Mouse (Mus musculus): Measurements from ENCODE around the gene Serpina10.
"Not testable (repeated sequence)": the region's sequence is repeated elsewhere in the genome, so short reads cannot be mapped to it uniquely, and the experiment has no call there.

Gene Serpina10

DNA sequence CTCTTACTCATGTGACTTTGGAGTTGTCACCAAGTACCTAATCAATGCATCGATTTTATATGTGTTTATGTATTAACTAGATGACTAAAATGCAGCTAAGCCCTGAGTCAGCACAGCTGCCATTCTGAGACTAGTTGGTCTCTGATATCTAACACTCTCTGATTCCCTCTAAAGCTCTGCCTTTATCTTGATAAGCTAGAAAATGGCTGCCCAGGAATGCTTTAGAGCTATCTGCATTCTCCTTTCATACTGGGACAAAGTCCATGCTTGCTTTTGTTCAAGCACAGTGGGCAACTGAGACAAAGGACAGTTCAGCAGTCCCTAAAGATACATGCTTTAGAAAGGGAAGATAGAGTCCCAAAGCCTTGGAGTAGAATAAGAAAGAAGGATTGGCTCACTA is 16.1 kb downstream of the Serpina10 start:
- DNase-seq: no peak

DNA sequence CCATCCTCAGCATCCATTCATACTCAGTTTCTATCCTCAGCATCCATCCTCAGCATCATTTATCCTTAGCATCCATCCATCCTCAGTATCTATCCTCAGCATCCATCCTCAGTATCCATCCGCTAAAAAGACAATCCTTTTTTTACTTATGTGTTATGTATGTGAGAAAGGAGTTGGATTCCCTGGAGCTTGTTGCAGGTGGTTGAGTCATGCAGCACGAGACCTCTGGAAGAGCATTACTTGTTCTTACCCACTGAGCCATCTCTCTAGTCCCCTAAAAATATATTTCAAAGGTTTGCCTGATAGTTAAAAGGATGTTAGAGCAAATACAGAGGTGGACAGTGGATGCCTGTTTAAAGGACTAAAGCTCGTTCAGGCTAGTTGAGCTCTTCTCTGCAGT is 29.4 kb downstream of the Serpina10 start:
- no peak for DNase-seq

DNA sequence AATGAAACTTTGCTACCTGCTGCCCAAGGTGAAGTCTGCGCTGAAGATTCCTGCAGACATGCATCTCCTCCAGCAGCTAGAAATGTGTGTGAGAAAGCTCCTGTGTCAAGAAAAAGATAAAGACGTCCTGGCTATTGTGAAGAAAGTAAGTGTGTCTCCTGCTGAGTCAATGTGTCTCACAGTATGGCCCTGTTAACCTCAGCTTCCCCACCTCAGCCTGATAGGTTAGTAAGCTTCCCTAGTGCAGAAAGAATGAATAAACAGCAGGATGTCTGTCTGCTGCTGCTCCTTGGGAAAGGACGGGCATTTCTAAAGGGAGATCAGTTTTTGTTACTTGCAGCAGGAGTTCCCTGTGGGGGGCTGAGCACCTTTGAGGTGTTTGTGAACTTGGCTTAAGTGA is 30.9 kb downstream of the Serpina10 start:
- DNase-seq: no peak

DNA sequence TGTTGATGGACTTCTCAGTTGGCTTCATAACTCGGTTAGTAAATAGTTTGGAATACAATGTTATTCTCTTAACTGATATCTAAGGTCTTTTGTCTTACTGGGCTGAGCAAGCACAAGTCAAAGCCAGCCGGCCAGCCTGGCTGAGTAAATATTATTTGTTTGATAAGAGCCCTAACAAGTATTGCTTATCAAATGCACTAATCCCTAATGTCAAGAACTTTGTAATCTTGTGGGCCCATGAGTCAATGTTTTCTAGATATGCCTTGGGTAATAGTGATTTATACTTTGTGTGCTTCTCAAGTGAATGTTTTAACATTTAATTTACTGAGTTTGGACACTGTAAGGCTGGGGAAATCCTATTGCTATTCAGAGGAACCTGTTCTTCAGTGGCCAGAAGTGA is 32.8 kb downstream of the Serpina10 start:
- no peak for DNase-seq

DNA sequence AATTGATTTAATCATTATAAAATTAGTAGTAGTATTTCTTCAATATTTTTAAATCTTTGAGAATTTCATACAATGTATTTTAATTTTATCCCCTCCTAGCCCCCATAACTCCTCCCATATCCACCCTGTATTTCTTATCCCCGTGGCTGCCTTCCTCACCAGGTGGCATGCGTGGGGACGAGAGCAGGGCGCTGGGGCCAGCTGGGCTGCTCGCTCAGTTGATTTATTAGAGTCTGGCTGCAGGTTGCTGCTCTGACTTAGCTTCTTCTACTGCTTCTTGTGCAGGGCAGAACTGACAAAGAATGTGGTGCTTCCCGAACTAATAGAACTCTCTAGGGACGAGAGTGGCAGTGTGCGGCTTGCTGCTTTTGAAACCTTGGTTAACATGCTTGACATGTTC is 47.5 kb downstream of the Serpina10 start:
- no peak for DNase-seq

DNA sequence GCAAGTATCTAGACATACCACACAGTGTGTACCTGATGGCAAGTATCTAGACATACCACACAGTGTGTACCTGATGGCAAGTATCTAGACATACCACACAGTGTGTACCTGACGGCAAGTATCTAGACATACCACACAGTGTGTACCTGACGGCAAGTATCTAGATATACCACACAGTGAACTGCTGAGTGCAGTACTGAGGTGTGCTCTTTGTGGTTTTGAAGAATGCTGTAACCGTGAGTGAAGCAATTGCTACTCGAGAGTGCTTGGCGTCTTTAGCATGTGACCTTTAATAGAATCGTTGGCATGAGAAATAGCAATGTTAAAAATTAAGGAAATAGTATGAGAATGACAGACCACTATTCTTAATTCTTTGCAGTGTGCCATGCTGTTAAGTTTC is 53.1 kb downstream of the Serpina10 start:
- not testable (repeated sequence) for DNase-seq

DNA sequence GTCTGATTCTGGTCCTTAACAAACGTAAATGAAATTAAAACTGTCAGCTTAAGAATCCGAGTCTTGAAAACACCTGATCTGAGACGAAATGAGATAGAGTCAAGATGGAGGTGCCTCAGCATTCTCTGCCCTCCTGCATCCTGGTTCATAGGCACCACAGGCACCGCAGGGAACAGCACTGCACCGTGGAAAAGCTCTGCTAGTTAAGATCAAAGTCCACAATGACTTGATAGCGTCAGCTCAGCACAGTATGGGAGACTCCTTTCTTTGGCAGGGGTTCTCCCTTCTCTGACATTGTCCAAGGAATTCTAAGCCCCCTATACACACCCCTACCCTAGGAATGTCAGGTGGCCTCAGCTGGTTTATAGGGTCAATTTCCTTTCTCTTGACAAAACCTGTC is 61.6 kb downstream of the Serpina10 start:
- DNase-seq: no peak

DNA sequence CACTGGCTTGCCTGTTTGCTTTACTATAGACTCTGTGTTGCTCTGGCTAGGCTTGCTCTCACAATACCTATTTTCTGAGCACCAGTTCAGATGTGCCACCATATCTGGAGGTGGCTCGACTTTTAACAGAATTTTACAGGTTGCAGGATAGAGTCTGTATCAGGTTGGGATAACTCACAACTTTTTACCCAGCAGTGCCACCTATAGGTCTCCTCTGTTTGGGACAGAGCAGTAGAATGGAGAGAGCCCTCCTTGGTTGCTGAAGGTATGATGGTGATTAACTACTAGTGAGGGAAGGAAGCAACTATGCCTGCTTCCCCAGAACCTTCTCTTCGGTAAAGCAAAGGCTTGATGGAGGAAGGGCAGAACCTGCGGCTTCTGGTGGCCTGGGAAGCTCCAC is 64.1 kb downstream of the Serpina10 start:
- DNase-seq: no peak

DNA sequence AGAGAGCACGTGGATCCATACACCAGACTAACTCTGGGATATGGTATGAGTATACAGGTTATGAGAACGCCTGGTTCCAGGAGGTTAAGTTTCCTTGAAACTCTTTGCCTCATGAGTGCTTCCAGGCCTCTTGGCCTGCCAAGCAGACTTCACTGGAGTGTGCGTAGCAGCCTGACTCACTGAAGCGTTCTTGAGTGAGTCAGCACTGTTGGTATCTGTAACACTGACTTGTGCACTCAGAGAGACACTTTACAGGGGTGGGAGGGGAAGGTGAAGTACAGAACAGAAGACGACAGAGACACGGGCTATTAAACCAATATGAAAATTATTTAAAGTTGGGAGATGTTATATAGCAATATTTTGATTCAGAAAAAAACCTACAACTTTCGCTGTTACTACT is 66.1 kb downstream of the Serpina10 start:
- no peak for DNase-seq

All from liver (tissue).